Mouse (Mus musculus) mesoderm, embryonic 11.5 days (tissue): ENCODE data around the gene Pmm2.

Experiments
- DNase-seq: peaks from one replicate; pipeline ENCODE4 v3.0.0-alpha.2; 2012; ENCODE audit warnings: low read depth, low spot score

Gene Pmm2

DNA sequence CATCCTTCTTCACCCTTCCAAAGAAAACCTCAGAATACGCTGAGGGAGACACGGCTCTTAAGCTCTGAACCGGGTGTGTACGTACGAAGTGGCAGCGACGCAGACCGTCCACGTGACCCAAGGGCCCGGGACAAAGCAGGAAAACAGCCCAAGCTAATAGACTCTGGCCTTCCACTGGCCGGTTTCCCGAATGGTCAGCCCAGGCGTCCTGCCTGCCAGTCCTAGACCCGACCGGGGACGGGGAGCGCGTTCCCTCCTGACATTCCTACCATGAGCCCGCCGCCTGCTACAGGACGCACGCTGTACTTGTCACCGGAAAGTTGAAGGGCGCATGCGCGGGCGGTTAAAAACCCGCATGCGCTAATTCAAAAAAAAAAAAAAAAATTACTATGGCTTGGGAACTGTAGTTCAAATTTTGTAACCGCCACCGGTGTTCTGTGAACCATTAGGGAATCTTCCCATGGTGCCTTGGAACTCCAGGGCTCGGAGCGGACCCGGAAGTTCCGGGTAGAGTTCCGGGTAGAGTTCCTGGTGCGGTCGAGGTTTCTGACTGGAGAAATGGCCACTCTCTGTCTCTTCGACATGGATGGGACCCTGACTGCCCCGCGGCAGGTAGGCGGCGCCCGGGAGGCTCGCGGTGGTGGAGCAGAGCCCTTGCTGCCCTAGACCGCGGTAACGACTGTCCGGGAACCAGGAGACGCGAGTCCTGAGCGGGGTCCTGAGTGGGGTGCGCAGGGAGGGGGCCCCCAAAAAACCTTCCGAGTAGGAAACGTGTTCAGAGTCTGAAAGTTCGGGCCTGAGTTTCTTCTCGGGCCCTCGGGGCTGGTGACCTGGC lies at the start of gene Pmm2, which contains the start of gene Tmem186:
Gene Pmm2 (plus strand): TSS at position 458 of the 835 bp plus-strand sequence.
Gene Tmem186 (minus strand): TSS at position 496 of the 835 bp plus-strand sequence.
- DNase-seq = peak; percentile 94

DNA sequence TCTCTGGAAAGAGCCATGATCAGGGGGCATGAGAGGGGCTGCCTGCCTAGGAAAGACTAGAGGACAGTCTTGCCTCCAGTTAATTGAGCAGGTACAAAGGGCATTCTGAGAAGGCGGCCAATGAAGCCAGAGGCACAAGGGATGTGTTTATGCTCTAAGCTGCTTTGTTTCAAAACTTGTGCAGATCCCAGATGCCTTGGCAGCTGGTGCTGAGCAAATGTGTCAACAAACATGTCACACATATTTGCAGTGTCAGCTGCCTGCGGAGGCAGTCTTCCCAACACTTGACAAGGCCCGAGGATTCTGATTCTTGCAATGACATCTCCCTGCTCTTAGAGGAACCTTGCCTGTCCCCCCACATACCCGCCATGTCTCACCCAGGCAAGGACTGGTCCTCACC lies 42.1 kb upstream of the Pmm2 start:
- no peak for DNase-seq

DNA sequence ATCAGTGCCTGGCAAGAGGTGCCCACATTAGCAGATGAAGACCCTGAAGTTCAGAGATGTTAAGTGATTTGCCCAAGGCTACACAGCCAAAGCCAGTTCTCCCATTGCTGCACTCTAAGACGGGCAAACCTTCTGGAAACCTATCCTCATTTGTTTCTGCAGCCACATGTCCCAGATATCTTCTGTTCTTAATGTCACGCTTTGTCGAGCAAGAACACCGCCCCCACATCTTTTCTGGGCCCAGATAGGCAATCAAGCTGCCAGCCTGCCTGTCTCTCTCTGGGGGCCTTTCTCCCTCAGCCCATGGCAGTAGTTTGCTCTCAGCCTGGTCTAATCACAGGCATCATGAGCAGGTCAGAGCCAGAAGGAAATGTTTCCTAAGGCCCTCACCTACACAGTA lies 41.1 kb upstream of the Pmm2 start:
- DNase-seq = no peak

DNA sequence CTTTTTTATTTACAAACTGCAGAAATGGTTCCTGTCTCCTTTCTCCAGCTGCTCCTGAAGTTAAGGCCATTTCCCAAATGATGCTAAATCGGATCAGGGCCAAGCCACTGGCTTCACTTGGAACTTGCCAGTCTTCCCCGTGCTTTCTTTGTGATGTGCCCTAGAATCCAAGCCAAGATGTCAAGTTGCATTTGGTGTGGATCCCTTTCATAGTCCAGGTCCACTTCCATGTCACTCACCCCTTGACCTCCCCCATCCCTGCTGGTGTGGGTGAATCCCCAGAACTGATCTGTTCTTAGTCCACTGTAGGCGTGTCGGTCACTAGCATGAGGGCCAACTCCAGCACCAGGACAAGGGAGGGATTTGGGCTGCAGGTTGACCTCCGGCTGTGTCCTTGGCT lies 40.0 kb upstream of the Pmm2 start:
- no peak for DNase-seq

DNA sequence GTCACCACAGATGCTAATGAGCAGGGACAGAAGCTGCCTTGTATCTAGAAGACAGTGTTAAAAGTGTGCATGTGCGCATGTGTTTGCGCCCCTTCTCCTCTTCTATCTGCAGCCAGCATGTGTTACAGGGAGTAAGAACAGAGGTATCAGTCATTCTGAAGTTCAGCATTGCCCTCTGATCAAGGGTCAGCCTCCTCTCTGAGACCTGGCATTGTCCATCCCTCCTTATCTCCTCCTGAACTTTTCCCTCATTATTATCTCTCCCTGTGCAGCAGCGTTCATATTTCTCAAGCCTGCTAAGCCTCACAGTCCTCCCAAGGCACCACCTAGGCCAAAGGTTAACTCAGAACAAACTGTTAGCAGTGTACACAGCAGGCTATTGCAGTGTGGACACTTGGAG lies 33.7 kb upstream of the Pmm2 start:
- DNase-seq = no peak

DNA sequence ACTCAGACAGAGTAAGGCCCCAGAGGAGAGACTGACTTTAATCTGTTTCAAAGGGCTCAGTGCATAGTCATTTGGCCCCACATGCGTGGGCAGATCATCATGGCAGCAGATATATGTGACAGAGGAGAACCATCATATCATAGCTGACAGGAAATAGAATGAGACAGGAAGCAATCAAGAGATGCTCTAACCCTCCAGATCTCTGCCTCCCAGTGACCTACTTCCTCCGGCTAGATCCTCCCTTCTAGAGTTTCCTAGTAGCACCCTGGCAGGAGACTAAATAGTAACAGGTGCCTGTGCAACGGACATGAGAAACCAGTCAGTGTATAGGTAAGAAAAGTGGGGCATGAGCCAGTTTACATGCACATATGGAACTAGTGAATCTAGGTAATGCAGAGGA lies 27.1 kb upstream of the Pmm2 start:
- DNase-seq = no peak

DNA sequence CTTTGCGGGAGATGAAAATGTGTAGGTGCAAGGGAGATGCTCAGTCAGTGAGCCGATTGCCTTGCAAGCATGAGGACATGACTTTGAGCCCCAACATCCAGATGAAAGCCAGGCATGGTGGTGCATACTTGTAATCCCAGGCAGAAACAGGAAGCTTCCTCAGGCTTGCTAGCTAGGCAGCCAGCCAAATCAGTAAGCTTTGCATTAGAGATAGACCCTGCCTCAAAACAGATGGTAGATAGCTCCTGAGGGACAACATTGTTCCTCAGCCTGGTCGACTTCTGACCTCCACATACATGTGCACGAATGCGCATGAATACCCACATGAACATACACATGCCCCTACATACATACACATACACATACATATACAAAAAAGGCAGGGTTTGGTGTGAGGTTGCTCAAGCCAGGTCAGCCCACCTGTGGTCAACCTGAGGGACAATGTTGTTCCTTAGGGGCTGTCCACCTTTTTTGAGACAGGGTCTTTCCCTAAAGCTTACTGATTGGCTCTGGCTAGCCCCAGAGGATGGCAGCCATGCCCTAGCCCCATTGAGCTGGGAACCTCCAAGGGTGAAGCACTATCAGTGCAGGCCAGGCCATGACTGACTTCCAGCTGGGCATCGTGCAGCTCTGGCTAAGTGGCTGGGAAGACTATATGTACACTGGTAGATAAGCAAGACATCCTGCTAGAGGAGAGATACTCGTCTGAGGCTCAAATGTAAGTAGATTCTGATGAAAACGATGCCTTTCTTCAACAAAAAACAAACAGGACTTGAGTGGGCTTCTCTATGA lies 25.1 kb upstream of the Pmm2 start:
- DNase-seq = no peak

DNA sequence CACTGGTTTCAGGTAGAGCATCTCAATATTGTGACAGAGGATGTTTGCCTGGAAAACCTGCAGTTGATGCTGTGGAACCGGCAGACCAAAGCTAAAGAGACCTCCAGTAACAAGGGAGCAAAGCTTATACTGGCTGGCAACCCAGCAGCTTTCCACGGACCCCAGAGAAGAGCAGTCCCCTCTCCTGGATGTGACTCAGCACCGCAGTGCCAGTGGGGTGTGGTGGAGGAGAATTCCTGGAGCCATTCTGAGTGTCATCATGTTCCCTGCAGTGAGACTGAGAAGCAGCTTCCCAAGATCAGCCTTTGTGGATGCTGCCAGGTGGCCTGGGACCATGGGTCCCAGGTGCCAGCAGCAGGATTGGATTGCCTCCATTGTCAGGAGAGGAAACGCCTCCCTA lies 24.4 kb upstream of the Pmm2 start:
- no peak for DNase-seq

DNA sequence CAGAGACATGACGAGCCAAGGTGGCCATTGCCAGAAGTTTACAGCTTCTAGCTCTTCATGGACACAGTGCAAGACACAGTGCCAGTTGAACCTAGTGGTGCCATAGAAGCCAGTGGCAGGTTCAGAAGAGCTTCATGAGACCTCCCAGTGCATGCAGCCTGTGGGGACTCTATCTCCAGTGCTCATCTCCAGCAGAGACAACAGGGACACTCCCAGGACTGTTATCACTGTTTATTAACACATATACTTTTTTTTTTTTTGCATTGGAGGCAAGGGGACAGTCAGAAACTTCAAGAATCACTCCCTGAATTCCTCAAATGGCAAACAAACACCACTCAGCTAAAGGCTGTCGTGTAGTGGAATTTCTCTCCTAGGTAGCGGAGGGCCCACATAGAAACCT lies 24.0 kb upstream of the Pmm2 start:
- DNase-seq = no peak

DNA sequence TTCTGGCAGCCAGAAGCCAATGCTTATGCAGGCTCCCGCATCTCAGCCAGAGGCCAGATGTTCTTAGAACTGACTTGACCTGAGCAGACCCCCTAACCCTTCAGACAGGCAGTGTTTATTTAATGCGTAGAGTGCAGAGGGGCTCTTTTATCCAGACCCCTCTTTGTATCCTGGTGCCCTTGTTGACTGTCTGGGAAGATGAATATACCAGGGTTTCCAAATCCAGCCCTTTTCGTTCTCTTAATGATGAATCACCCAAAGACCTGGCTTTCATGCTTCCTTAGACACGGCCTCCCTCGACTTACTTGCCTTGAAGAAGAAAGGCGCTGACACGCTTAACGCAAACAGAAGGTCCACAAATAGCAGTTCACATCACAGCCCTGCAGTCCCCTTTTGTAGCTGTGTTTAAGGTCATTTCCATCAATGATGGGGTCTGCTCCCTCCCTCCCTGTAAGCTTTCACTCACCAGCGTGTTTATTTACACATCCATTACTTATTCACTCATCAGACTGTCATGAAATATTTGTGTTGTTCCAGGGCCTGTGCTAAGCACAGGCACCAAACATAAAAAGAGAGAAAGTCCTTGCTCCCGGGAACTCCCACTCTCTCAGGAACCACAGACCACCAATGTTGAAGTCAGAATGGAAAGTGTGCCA lies 17.7 kb upstream of the Pmm2 start:
- DNase-seq = peak; percentile 59

DNA sequence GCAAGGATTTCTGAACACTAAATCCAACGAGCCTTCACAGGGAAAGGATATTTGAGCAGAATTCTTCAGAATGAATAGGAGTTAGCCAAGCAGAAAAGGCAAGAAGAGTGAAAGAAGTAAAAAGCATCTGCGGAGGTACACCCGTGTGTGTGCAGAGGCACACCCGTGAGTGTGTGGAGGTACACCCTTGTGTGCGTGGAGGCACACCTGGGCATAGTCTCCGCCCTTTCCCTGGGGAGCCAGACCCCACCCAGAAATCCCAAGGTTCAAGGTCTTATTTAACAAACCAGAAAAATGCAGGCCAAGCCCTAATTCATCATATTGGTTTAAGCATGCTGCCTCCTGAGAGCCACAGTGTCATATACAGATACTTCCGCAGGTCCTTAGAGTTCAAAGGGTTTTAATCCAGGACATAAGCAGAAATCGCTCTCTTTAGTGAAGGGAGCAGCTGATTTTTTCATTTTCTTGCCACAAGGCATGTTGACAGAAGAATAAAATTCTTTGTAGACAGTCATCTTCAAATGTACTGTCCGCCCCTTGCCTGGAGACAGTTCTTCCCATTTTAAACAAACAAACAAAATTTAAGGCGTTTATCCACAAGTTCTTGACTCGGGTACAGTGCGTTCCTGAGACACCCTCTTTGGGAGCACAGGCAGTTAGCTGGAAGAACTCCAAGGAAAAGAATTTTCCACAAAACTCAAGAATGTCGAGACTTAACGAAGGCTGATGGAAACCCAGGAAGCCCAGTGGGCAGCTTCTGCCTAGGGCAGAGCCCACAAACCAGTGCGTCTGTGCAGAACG lies 17.0 kb upstream of the Pmm2 start:
- DNase-seq = no peak

DNA sequence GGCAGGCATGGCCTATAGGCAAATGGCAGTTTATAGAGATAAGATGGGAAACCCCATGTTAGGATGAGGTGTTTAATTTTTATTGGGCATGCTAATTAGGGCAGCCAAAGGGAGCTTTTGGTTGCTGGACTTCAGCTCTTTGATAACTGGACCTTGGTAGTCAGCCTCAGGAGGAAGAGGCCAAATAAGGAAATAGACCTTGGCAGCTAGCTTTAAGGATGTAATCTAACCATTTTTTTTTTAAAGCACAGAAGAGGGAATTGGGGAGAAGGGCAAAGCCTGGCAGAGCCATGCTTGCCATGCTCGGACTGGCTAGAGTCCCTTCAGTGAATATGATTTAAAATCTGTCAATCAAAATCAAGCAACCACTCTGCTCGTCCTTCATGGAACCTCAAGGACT lies 7.1 kb upstream of the Pmm2 start:
- no peak for DNase-seq

DNA sequence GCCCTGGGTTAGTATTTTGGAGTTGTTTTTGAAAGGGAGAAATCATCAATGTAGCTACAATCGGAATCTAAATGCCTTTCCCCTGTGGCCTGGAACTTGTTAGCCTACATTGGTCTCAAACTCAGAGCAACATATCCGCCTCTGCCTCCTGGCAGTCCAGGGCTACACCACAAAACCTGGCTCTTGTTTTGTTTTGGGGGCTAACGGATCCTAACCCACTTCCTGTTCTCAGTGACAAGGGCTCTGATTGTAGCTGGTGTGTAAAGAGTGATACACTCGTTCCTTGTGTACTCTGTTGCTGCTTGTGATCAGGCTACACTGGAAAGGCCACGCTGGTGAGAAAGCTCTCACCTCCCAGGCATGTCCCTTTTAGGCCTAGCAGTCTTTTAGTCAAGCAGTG lies 6.0 kb upstream of the Pmm2 start:
- no peak for DNase-seq

DNA sequence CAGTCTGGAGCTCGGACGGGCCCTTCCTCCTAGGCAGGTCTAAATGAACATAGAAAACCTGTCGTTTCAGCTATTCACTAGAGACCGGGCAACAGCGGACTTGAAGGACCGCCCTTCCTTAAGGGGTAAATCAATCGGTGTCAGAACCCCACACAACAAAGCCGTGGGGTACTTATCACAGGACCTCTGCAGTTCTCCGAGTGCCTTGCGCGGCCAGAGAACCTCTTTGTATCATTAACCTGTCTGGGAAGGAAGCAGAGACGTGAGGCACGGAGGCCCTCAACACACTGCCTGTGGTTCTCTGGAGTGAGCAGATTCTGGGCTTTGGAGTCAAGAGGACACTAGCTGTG lies 632 bp upstream of the Pmm2 start:
- DNase-seq = peak; percentile 45

DNA sequence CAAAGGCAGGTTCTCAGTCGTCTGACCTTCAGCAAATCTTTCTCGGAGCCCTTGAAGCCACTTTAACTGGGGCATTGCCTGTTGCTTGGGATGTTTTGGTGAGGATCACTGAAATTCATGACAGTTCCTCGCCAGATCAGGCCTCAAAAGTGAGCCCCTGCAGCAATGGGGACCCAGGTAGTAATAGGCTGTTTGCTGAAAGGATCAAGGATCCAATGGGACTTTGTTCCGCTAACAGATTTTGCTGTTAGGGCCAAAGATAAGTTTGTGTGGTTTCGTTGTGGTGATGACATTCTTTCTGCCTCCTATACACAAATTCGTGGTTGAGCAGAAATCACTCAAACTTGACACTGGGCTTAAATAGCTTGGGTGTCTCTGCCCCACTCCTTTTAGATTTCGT lies 657 bp downstream of the Pmm2 start:
- no peak for DNase-seq

DNA sequence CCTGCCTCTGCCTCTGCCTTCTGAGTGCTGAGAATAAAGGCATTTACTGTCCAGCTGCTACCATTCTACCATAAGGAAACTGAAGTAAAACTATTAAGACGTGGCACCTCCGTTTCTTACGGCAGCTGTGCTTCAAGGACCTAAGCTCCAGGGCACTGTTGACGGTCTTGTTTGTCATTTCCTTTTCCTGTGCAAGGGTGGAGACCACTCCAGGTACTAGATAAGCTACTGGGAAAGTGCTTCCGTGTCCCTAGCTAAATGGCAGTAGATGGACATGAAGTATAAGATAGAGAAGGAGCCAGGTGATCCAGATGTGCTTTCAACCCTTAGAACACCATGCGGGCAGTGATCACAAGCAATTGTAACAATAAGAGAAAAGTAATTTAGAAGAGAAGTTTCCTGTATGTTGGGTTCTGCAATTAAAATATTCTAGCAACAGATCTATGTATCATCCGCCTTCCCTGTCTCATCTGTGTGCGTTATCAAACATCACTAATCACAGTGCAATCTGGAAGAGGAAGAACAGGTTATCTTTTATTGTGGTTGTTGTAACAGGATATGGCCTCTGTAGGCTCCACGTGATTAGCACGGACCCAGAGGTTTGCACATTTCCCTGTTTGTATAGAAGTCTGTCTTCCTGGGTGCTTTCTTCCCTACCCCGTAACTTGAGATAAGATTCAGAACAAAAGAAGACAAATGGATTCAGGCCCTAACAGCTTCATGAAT lies 2.2 kb downstream of the Pmm2 start:
- no peak for DNase-seq

DNA sequence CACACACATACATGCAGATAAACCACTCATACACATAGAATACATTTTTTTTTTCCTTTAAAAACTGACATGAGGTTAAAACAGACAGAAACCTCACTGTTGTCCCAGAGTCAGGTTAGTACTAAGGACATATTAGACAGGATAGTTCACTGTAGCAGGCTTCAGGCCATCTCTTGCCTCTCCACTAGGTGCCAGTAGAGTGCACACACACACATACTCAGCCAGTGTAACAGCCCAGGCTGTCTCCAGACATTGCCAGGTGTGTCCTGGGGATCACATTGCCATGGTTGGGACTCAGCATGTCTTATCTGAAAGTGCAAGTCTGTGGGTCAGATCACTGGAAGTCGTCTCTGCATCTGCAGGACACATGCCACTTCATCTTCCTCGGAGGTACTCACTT lies 6.4 kb downstream of the Pmm2 start:
- peak; percentile 44 for DNase-seq

DNA sequence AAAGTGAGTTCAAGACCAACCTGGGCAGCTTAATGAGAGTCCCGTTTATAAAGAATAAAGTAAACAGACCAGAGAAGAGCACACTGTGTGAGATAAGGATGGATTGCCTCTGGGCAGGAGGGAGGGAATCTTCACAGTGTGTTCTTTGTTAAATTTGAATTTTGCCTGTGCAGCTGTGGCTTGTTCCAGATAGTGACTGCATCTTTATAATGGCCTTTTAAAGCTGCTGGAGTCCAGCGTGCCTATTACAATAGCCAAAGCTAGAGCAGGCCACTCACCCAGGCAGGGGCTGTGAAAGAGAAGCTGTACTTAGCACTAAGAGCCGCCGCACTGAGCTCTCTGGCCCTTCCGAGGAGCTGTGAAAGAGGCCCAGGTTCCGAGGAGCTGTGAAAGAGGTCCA lies 8.1 kb downstream of the Pmm2 start:
- no peak for DNase-seq

DNA sequence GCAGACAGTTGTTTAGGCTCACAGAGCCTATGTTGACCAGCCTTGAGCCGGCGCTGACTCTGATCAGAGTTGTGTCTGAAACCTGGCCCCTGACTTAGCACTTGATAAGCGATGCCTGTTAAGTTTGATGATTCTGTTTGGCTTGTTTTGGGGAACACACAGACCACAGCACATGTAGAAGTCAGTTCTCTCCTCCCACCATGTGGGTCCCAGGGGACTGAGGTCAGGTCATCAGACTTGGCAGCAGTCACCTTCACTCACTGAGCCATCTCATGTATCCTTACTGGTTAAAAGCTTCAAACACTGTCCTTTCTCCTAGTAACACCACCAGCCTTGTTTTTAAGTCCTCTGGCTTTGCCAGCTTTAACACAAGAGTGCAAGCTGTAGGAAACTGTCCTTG lies 12.5 kb downstream of the Pmm2 start:
- DNase-seq = no peak

DNA sequence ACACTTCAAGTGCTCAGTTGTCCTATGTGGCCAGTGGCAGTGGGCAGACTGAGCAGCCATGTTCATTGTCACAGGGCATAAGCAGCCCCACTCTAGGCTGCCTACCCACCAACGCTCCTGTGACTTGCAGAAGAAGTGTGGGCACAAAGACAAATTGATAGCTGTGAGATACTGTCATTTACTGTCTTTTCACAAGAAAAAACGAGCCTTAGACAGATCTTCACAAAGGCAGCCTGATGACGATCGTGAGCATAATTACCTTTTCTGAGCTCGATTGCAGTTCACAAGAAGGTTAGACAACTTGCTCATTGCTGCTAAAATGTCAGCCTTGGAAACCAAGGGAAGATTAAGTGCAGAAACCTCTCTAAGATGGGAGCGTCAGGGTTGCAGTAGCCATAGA lies 17.6 kb downstream of the Pmm2 start:
- no peak for DNase-seq

DNA sequence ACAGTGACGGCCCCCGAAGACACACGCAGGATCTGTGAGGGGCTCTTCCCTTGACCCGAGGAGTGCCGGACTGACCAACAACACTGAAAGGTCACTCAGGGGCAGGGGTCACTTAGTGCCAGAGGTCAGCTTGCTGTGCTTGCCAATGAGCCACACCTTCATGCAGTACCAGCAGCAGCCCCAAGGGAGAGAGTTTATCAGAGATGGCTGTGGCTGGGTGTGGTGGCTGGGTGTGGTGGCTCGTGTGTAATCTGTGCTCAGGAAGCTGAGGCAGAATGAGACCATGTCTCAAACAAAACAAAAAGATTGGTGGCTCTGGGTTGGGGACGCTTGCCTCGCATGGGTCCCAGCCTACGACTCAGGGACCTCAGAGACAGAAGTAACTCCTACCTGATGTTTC lies 18.1 kb downstream of the Pmm2 start:
- no peak for DNase-seq
